Mouse (Mus musculus) gastrocnemius, adult 8-10 months (tissue): ENCODE results near the gene Zfp846. TPM values are rescaled to one million over a fixed set of nuclear protein-coding genes. Genes with fewer than 3 reads are reported as not detected.

ENCODE experiments used
- DNase-seq, 2 experiments: peaks; one replicate each; pipeline ENCODE4 v3.0.0; 2022; ENCODE audit warnings: low spot score in 2 of 2
- total RNA-seq, 4 experiments: library from RNA; stranded (reverse); gene quantifications; 2 replicates each; pipeline ENCODE4 v1.2.4; 2022

Gene Zfp846
- total RNA-seq, 4 experiments from 2014 or later: 2.0 to 4.2 (median 2.5) TPM

DNA sequence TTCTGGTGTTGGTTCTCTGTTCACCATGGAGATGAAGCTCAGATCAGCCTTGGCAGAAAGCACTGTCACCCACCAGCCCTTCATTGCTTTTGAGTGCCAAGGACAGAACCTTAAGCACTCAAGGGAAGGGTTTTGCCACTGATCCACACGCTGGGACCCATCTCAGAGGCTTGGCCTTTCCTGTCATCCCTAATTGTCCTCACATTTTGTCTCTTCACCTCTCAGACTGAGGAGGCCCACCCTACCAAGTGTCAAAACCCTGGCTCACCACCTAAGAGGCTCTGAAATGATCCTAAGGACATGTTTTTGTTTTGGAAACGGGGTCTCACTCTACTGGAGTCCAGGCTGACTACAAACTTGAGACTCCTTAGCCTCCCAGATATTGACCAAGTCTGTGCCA is 55.7 kb downstream of the Zfp846 start:
- DNase-seq: no peak

DNA sequence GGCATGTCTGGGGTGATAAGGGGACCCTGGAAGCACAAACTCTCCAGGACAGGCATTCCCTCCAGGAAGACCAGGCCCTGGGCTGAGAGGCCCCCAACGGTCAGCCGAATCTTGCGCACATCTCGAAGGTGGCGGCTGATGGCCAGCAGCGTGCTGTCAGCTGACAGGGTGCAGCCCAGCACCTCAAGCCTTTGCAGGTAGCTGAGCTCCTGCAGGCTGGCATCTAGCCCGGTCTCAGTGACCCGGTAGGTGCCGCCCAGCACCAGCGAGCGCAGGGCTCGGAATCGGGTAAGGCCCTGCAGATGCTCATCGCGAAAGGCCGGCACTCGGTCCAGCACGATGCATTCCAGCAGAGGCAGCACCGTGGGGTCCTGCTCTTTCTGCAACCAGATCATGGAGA is 57.5 kb downstream of the Zfp846 start:
- DNase-seq: no peak

DNA sequence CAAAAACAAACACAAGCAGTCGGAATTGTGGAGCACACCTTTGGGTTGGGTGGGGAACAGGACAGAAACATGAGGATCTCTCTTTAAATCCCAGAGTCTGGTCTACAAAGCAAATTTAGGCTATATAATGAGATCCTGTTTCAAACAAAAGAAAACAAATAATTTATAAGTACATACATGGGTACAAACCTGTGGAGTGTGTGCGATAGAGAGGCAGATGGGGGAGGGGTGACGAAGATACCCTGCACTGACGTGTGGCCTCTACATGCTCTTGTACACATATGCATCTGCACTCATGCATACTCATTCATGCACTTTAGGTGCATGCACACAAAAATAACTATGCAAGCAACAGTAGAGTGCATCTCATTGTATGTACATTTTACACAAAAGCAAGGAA is 58.4 kb downstream of the Zfp846 start:
- no peak for DNase-seq

DNA sequence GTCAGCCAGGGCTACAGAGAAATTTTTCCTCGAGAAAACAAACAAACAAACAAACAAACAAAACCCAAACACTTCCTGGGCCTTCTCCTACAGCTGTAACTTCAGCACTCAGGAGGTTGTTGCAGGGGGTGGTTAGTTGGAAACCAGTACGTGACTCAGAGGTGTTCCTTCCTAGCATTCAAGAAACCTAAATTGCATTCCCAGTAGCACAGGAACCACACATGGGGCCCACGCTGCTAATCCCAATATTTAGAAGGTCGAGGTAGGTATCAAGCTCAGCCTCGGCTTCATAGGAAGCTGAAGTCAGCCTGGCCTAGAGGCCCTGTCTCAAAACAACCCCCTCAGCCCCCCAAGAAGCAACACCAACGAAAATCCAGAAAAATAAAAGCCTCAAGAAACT is 60.4 kb downstream of the Zfp846 start:
- DNase-seq: no peak

GRCm38 (mm10) chr9:20642101-20642895 is 61.2 kb downstream of the Zfp846 start, which contains the start of gene Ubl5:
Gene Ubl5, plus strand, starts transcription at chr9:20642878.
- no peak for DNase-seq

DNA sequence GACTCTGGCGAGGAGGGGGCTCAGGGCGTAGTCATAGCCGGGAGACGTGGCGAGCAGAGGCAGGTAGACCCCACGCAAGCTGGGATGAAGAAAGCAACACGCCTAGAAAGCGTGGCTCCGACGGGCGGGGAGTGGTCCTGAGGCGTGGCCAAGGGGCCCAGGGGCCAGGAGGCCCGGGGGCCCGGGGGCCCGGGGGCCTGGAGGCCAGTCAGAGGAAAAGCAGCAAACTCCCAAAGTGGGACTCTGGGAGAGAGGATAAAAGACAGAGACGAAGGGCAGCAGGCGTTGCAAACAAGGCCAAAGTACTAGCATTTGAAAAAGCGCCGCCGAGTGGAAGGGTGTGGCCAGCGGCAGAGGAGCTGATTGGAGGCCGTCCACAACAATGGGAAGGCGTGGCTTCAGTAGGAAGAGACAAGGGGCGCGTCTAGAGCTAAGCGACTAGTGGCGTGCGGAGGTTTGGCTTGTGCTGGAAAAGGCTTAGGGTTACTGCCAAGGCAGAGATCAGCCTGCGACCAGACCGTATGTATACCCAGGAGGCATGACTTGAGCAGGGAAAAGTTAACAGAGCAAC is 61.9 kb downstream of the Zfp846 start:
- peak; percentile 39 to 57 for DNase-seq

GRCm38 (mm10) chr9:20643781-20644180 is 62.7 kb downstream of the Zfp846 start:
- DNase-seq: no peak

DNA sequence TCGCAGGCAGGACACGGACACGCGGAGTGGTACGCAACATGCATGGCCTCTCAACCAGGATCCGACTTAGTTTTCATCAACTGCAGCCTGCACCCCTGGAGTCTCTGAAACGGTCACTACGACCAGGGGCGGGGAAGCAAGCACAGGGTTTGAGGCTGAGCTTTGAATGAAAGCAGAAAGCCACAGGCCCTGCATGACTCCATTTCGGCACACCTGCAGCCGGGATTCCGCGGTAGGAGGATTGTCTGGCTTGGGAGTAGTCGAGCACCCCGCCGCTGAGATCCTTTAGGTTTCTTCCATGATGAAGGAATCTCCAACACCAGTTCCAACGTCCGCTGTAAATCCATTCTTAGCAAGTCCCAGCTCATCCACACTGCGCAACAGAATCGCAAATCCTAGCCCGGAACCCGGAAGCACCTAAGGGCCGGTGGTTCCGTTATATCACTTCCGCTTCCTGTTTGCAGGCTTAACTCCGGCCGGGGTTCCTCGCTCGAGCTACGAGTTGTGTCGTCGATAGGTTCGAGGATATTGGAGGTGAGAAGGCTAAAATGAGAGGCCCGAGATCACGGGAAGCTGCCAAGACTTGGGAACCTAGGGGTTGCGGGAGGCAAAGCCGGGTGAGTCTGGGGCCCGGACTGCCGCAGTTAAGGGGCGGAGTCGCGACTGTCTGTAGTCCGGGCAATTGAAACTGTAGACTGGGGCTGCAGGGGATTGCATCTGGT is 63.4 kb downstream of the Zfp846 start, which contains the start of gene Fbxl12:
Gene Fbxl12, minus strand, starts transcription at position 408 of the 722 bp plus-strand sequence.
- peak; percentile 53 to 60 for DNase-seq

DNA sequence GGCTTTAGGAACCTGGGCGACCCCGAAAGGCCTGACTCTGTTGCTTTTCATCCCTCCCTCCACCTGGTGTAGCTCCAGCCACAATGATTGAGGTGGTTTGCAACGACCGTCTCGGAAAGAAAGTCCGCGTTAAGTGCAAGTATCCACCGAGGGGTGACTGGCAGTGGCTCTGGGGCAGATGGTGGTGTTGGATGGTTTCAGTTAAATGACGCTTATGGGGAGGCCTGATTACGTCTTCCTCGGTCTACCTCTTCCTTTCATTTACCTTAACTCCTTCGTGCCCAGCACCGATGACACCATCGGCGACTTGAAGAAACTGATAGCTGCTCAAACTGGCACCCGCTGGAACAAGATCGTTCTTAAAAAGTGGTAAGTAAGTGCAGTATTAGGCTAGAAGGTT is 64.0 kb downstream of the Zfp846 start:
- DNase-seq: no peak

- peak; percentile 94 to 98 for DNase-seq
These were observed 70.6 kb downstream of the Zfp846 start, which contains the start of gene Pin1 for GRCm38 (mm10) chr9:20651602-20652259. Gene Pin1, plus strand, starts transcription at chr9:20652095.

GRCm38 (mm10) chr9:20652260-20652658 is 71.2 kb downstream of the Zfp846 start:
- no peak for DNase-seq

- no peak for DNase-seq
These were observed 72.8 kb downstream of the Zfp846 start for GRCm38 (mm10) chr9:20653859-20654258.

Other genes starting within 250 kb of the Zfp846 start
- gene Olfr18, start 245.2 kb upstream of the Zfp846 start, total RNA-seq: not detected
- 10 to 100 TPM; 13.5 to 14.2 (median 13.8) TPM for gene Zfp560, start 196.1 kb upstream of the Zfp846 start, total RNA-seq
- gene Zfp26, start 121.1 kb upstream of the Zfp846 start, total RNA-seq: 1 to 10 TPM; 5.8 to 10.0 (median 8.8) TPM
- gene Zfp426, start 88.5 kb upstream of the Zfp846 start, total RNA-seq: 1 to 10 TPM; 7.3 to 9.6 (median 8.2) TPM
- gene Zfp266, start 59.9 kb upstream of the Zfp846 start, total RNA-seq: 10 to 100 TPM; 13.4 to 20.6 (median 18.9) TPM
- gene Ubl5, start 61.6 kb downstream of the Zfp846 start, total RNA-seq: 100 to 1,000 TPM; 164 to 206 (median 183) TPM
- 1 to 10 TPM; 3.8 to 5.9 (median 4.7) TPM for gene Fbxl12, start 63.5 kb downstream of the Zfp846 start, total RNA-seq
- 10 to 100 TPM; 12.2 to 15.0 (median 13.7) TPM for gene Pin1, start 70.8 kb downstream of the Zfp846 start, total RNA-seq
- under 1 TPM in 2 of 4 experiments, not detected in 2; 0.16 to 0.32 TPM for gene Olfm2, start 165.1 kb downstream of the Zfp846 start, total RNA-seq
- gene Col5a3, start 233.8 kb downstream of the Zfp846 start, total RNA-seq: 1 to 10 TPM; 2.8 to 8.0 (median 6.7) TPM
- gene Rdh8, start 237.2 kb downstream of the Zfp846 start, total RNA-seq: 1 to 10 TPM in 1 of 4 experiments, under 1 TPM in 2, not detected in 1; 0.46 to 1.0 (median 0.80) TPM